Mouse (Mus musculus): Measurements from ENCODE around the gene Cadm1. TPM values are rescaled to one million over a fixed set of nuclear protein-coding genes. Genes with fewer than 3 reads are reported as not detected.

Gene Cadm1
- total RNA-seq, 4 experiments from 2014 or later: 38.4 to 69.9 (median 49.7) TPM

DNA sequence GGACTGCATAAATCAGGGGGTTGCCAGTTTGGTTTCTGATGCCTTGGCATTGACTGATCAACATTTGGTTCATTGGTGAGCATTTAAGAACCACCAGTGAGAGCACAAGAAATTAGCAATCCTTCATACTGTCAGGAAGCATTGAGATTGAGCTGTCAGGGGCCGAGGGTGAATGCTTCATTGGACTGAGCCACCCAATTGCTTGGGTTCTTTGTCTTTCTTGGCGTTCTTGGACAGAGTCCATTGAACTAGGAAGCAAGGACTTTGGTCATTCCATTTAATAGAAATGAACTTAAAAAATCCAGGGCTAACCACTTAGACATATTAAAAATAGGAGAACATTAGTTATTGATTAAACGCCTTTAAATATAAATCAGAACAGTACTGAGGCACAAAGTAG lies 214.9 kb downstream of the Cadm1 start:
- no peak for DNase-seq

DNA sequence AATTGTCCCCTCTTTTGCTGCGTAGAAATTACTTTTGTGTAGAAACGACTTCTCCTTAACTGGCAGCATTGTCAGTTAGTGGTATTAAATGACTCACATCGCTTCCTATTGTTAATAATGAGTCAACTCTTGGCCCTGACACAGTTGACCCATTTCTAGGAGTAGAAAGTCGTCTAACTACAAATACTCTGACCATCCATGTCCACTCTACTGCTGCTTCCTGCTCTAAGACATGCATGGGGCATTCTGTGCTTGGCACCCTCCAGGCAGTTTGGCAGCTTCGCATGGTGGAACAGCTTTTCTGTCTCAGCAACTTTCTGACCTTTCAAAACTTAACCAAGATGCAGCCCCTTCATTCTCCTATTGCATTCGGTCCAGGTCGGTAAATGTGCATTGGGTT lies 215.7 kb downstream of the Cadm1 start:
- no peak for DNase-seq

DNA sequence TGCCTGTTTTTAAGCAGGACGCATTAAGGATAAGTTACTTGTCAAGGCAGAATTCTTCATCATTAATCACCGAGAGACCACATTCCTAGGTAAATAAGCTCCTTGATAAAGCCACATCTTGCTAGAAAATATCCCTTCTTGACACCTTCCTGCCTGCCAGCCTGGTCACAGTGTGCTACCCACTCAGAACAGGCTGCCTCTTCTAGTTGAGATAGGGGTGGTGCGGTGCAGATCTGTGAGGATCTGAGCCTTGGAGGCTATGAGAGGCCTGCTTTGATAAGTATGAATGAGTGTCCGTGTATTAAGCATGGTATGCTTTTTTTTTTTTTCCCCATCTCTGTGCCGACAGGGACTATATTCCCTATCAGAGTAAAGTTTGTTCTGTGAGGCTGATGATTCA lies 219.2 kb downstream of the Cadm1 start:
- DNase-seq: no peak

DNA sequence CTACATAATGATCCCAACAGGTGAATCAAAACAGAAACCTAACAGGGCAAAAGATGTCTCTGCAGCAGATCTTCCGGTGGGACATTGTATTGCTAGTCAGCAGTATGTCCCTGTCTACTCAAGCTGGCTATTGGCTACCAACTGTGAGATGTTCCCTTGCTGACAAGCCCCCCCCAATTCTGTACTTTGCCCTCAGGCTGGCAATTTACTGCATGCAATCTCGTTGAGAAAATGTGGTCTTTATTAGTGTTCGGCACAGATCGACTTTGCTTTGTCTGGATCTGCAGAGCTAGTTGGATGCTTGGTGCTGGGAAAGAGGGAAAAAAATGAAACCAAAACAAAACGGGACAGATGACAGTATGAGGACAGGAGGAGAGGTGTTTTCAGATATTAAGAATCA lies 222.5 kb downstream of the Cadm1 start:
- no peak for DNase-seq

DNA sequence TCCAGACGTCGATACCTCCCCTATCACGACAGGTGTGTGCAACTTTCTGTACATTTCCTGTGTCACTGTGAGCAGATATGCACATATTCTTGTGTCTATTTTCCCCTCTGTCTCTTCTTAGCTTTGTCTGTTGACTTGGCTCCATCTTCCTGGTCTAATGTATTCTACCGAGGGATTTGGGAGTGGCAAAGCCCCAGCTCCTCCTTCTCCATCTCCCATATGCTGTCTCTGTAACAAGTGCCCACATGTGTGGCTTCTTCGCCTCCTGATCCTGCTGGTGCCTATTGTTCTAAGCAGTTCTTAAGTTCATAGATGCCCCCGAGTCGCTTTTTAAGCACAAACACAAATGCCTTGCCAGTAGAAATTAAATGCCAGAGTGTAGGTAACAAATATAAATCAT lies 223.2 kb downstream of the Cadm1 start:
- no peak for DNase-seq

DNA sequence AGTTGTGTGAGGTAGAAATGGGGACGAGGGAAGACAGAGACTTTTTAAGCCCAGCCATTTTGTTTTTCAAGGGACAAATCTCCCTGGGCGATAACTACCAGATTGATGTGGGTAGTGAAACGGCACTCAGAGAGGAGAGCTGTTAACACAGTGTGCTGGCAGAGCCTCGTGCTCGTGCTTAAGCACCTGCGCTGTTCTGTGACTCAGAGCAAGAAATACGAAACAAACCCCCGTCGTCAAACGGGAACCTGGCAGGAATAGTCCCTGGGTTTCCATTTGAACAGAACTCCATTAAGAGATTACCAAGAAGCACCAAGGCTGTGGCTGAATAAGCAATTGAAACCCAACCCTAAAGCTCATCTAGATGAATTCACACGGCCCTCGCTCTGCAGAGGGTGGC lies 225.1 kb downstream of the Cadm1 start:
- no peak for DNase-seq

DNA sequence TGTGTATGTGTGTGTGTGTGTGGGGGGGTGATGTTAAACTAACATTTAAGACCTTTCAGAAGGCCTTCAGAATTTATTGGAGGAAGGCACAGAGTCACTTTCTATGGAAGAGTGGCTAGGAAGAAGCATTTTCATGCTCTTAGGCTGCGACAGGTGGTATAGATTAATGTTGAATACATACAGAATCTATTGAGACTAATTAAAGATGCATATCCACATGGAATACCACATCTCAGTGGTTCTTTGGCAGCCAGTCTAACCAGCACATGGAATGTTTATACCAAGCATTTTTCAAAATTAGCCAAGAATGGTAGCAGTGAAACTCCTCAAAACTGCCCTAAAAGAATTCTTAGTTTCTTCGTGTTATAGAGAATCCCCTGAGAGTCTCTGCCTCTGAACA lies 227.8 kb downstream of the Cadm1 start:
- no peak for DNase-seq

DNA sequence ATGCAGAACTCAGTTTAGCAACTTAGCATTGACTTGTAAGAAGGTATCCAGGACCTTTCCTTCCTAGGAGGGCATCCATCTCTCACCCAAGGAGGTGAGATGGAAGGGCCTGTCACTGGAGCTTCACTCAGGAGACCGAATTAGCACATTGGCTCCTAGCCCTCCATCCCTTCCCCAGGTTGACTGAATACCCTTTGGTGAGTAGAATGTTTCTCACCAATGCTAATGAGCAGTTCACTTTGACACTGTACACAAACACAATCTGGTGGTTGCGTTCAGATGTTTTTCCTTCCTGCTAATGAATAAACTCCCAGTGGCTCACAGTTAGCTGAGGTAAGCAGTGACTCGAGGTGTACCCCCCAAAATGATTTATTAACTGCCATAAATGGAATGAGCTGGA lies 228.3 kb downstream of the Cadm1 start:
- DNase-seq: no peak

DNA sequence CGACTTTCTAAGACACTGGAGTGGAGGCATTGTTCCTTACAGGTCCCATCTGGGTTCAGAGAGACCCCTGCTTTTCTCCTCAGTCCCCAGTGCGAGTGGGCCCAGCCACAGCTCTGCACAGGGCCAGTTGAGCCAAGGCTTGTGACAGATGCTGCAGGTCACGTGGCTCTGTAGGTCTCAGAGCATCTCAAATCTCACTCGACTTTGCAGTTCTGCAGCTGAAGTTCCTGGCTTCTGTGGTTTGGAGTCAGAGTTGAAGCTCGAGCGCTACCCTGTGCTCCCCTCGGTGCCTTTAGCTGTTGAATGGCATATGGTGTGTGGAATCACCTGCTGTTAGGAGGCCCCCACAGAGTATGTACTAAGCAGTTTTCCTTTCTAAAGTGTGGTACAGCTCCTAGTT lies 229.8 kb downstream of the Cadm1 start:
- DNase-seq: no peak

DNA sequence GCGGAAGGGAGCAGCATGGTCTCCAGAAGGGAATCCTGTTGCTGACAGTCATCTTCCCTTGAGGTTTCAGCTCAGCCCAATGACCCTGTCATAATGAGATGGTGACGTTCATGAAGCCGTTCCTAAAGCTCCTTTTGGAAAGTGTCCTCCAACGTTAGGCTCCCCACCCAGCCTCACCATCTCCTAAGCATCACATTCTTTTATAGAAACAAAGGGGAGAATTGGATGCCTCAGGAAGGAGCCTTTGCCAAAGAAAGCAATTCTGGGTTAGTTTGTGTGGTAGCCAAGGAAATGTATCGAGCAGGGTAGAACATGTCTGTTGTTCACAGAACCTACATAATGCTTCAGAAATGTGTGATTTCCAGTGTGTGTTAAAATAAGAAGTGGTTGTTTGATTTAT lies 231.6 kb downstream of the Cadm1 start:
- no peak for DNase-seq

DNA sequence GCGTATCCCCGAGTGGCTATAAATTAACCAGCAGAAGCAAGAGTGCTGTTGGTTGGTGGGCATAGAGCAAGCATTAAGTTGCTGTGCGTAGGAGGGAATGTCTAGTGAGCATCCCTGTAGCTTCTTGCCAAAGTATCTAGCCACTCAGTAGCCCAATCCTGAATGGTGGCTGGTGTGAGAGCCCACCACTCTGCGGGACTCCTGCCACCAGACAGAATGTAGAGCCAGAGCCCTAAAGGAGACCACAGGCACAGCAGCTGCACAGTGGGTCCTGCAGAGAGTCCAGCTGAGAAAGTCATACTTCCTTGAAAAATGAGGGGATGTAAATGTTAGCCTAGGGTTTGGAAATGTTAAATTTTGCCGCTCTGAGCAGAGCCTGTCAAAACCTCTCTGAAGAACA lies 232.9 kb downstream of the Cadm1 start:
- DNase-seq: no peak

DNA sequence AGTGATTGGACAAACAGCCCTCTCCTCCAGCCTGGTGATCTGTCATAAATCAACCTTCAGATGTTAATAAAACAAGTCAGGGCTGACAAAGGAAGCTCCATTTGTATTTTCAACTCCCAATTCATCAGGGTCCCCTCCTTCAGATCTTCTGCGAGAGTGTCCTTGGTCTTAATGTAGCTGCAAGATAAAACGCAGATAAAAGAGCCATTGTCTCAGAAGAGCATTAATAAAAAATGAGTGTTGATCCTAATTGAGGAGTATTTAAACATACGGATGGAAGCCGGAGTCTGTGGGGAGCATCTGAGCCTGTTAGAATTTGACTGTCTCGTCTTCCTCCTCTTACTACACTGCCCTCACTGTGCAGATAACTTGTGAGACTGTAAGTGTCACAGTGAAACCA lies 234.9 kb downstream of the Cadm1 start:
- DNase-seq: no peak

DNA sequence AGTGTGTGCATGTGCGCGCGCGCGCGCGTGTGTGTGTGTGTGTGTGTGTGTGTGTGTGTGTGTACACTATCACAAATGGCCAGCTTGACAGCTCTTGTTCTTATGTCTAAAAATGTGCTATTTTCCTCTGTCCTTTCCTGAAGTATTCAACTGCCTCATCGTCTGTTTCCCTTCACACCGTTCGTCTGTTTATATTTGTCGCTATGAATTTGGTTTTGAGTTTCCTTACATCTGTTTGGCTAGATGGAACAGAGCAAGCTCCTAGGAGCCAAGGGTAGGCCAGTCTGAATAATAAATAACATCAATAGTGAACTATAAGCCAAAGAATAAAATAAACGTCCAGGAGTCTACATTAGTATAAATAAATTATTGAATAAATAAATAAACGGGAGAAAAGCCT lies 235.3 kb downstream of the Cadm1 start:
- DNase-seq: no peak

DNA sequence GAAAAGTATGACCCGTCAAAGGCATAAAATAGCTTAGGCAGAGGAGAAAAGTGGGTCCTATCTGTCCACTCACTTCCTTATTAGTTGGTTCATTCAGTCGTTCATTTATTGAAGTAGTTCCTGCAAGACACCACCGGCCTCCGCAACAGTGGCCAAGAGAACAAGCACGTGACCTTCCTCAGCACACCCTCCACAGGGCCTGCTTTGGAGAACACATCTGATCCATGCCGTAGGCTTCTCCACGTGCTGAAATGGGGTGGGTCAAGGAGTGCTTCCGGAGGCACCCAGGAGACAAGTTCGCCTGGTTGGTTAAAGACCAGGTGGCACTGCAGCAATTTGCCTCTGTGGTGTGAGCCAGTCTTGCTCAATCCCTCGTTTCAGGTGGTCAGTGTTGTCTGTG lies 236.4 kb downstream of the Cadm1 start:
- no peak for DNase-seq

DNA sequence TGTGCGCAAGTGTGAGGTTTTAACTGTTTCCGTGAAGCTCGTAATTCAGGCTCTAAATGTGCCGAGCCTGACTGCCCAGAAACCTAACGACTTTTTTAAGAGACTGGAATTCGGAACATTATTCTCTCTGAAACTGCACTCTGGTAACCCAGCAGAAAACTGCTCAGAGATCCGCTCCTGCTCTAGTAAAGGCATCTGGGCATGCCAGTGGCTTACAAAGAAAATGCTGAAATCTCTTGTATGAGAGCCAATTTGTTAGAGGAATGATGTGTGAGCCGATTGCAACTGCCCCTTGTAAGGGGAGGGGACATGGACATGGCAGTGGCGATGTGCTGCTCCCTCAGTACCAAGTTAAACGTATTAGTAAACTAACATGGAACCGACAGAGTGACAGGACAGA lies 240.9 kb downstream of the Cadm1 start:
- no peak for DNase-seq

DNA sequence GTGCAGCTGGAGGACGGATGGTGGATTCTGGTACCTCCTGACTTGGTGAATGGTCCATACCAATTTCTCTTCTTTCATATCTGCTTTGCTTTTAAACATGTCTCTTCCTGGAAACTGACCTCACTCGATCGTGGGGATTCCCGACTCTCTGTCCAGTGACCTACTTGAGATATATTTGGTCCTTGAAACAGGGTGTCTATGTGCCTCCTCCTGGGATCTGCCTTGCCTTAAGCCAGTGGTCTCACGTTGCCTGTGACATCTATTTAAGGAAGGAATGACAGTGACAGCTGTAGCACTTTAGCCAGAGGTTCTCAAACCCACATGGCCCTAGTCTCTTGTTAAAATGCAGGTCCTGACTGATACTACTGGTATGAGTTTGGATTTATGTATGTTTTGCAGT lies 242.0 kb downstream of the Cadm1 start:
- no peak for DNase-seq

DNA sequence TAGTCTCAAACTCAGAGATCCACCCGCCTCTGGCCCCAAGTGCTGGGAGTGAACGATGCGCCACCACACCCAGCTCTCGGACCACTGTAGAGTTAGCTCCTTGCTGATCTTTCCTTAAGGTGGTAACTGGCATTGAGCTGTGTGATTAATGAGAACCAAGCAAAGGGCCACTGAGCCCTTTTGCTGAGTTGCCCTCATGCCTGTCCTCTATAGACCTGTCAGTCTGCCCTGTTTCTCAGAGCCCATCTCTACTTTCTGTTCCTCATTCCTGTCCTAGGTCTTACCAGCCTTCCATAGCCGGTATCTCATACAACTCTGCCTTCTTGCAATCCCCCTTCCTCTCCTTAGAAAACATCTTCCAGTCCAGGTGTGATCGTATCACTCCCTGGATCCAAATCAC lies 242.8 kb downstream of the Cadm1 start:
- no peak for DNase-seq

DNA sequence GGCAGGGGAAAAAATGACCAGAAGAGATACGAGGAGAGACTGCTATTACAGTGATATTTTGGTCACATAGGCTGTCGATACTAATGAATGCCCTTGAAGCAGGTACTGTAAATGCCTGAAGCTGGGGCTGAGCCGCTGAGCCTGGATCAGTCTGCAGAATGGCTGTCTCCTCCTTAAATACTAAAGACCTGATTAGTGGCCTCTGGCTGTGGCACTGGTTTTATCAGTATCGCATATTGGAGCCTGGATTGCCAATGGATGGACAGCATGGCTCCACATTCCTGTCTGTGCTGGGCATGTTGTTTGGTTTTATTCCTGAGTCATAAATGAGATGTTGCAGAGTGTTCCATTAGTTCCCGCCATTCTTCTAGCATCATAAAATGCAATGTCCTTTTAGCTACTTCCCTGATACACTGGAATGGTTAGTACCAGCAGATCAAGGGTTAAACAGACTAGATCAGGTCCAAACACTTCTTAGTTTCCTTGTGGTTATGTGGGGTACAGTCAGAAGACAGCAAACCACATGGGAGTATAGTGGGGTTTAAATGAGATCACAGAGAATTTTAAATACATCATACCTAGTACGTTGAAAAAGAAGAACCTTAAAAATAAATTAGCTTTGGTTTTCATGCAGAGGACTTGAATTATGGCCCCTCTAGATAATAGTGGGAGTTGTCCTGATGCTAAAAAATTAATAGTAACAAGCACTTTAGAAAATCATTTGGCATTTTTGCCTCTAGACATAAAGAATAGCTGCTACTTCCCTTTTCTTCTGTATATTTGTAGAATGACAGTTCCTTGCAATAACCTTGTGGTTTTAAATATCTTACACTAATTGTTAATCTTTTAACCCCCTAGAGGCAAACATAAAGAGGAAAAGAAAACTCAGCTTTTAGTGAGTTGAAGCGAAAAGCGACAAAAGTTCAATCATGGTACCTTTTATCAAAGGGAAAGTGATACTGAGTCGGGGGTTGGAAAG lies 247.3 kb downstream of the Cadm1 start:
- no peak for DNase-seq

DNA sequence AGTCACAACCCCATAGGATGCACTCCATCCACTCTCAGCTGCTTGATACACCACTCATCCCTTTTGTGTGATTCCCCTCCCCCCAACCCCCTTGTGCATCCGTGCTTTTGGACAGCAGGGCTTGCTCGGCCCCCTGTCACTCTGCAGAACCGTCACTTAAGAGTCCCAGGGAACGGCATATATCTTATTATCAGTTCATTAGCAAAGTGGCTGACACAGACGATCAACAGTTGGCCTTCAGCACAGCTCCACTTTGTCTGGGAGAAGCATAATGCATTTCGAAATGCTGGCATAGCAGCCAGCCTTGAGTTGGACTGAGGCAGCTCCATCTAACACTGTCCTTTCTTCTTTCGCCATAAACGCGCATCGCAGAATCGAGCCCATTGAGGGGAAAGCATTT lies 248.5 kb downstream of the Cadm1 start:
- peak; percentile 7 for DNase-seq

DNA sequence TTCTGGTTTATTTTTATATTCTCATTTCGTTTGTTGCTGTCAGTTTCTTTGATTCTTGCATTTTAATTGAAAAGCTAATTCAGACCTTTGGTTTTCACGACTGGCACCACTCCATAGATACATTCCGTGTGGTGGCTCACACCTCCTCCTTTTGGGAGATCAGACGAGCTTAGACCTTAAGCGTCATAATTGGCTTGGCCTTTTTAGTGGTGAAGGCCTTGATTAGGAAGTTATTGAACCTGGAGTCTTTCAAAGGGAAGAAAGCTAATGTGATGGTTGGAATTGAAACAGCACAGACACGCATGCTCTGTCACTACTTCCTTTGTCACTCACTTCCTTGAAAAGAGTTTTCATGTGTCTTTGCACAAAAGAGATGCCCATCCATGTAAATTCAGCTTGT lies 249.3 kb downstream of the Cadm1 start:
- DNase-seq: no peak

DNA sequence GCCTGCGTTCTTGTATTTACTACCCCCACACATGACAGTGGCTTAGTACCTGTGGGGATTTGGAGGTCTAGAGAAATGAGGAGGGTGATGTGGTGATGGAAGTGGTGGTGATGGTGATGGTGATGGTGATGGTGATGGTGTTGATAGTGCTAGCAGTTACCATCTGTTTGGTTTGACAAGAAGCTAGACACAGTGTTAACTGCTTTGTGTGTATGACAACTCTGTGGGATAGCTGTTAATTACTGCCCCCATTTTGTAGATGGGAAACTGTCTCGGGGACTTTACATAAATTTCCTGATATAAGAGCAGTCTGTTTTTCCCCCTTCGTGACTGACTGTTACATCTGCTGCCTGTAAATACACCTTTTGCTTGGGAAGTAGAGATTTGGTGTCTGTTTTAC lies 256.7 kb downstream of the Cadm1 start:
- DNase-seq: no peak

DNA sequence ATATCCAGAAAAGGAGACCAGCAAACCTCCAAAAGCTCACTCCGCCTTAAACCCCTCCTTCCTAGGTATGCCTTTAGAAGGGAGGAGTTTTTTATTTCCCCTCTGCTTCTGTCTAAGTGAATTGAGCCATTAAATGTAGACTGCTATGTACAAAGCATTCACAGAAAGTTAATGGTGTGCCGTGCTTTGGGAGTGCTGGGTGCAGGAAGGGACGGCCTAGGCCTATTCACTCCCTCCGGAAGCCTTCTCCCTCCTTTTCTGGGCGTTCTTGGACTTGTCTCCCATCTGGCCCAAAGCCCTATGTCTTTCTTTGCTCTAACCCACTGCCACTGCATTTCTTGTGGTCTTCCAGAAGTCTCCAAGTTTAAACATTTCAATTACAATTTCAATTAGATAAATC lies 268.5 kb downstream of the Cadm1 start:
- DNase-seq: no peak

DNA sequence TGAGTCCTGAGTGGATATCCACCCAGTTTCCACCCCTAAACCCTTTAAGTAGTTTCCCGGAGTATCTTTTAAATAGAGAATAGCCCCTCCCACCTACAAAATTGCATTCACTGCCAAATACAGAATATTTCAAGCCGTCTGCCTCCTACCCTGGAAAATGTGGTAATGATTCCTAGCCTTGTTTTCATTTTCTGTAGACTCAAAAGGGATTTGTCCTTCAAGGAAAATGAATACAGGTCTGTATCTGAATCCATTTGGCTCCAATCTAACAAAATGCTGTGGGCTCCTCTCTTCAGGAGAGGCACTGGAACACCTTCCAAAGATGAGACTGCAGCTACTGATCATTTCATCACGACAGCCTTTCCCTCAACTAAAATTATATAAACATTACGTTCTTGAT lies 271.3 kb downstream of the Cadm1 start:
- no peak for DNase-seq

DNA sequence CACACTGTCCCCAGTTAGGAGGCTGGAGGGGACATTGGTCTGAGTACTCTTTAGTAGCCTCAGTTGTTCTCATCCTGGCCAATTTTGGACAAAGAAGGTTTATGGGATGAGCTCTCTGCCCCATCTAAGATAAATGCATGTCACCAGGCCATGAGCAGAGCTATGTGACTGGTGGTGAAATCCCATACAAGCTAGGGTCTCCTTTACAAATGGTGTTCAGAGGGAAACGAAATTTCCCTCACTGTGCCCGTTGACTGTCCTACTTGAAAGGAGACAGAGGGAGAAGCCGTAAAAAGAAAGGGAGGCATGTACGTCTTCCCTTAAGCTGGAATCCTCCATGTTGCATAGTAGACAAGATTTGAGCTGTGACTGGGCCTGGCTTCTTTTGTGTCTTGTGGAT lies 272.6 kb downstream of the Cadm1 start:
- no peak for DNase-seq

Data from adrenal gland, adult 8-10 months (tissue).